Mouse (Mus musculus): Measurements from ENCODE around the gene Hhat. TPM values are rescaled to one million over a fixed set of nuclear protein-coding genes. Genes with fewer than 3 reads are reported as not detected.

The Hhat gene
- total and polyA plus RNA-seq, 3 experiments, result 1.6 to 2.8 (median 2.1) TPM

DNA sequence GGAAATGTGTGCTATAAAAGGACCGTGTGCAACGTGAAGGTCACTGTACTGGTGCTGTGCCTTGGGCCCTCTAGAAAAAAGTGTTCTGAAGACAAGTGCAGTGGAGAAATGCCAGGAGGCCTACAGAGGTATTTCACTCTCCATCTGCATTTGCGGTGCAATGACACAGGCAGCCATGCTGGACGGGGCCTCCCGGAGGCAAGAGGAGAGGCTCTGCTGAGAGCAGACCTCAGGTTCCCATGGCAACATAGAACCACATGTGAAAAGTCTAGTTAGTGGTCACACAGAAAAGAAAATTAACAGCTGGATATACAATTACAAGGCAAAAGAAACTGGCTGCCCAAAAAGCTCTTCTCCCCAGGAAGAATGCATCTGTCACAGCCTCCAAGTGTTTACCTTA is 166.6 kb downstream of the Hhat start:
- H3K36me3 ChIP-seq (ENCODE audit: control insufficient read depth, insufficient read depth, low read length), result no peaks in the 10 kb centered on the region
- WGBS, result 76% methylated on average over 5 of the region's 5 CpGs
- TF ChIP-seq CTCF (IDR thresholded peaks at IDR 0.05), result no peak
- no peak for TF ChIP-seq POLR2A (IDR thresholded peaks at IDR 0.05; ENCODE audit: insufficient read depth, low read depth, low read length)
- TF ChIP-seq EP300 (IDR thresholded peaks at IDR 0.05; ENCODE audit: insufficient read depth, low read depth, low read length), result no peak
- H3K79me2 ChIP-seq (replicated peaks; ENCODE audit: control insufficient read depth, insufficient read depth, low read length), result no peaks in the 10 kb centered on the region
- no peak overlapping the region for H3K9ac ChIP-seq (ENCODE audit: low read depth, low read length)
- H3K4me1 ChIP-seq (ENCODE audit: control insufficient read depth, insufficient read depth, low read length), result no peaks in the 10 kb centered on the region
- H3K27ac ChIP-seq, result no peak overlapping the region
- H3K4me3 ChIP-seq, result no peak overlapping the region
- DNase-seq, result no peak
- intact Hi-C loops (cut with DNase I), result no loop called here
- no peaks in the 10 kb centered on the region for H3K27me3 ChIP-seq (ENCODE audit: control insufficient read depth, insufficient read depth, low read length)

DNA sequence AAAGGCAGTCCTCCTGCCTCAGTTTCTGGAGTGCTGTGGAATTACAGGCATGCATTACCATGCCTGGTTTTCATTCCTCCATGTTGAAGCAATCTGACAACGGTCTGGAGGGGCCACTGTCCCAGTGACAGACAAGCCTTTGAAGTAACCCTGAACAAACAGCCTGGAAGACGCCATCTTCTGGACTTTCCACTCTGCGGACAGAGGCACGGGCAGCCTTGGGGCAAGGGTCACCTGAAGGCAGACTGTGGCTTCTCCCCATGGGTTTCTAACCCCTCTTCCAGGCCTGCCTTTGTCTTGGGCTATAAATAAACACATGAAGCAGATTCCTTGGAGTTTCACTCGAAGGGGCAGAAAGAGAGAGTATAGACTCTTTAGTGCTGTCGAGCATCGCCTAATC is 167.5 kb downstream of the Hhat start:
- TF ChIP-seq EP300 (IDR thresholded peaks at IDR 0.05; ENCODE audit: insufficient read depth, low read depth, low read length) (no peak), POLR2A (IDR thresholded peaks at IDR 0.05; ENCODE audit: insufficient read depth, low read depth, low read length) (no peak), CTCF (IDR thresholded peaks at IDR 0.05) (no peak)
- H3K27me3 ChIP-seq (ENCODE audit: control insufficient read depth, insufficient read depth, low read length), result no peaks in the 10 kb centered on the region
- WGBS, result 64% methylated on average over 7 of the region's 7 CpGs
- H3K79me2 ChIP-seq (replicated peaks; ENCODE audit: control insufficient read depth, insufficient read depth, low read length), result no peaks in the 10 kb centered on the region
- no peak overlapping the region for H3K4me3 ChIP-seq
- H3K4me1 ChIP-seq (ENCODE audit: control insufficient read depth, insufficient read depth, low read length), result no peaks in the 10 kb centered on the region
- no peaks in the 10 kb centered on the region for H3K36me3 ChIP-seq (ENCODE audit: control insufficient read depth, insufficient read depth, low read length)
- no peak overlapping the region for H3K27ac ChIP-seq
- H3K9ac ChIP-seq (ENCODE audit: low read depth, low read length), result no peak overlapping the region
- DNase-seq, result no peak
- intact Hi-C loops (cut with DNase I), result no loop called here

DNA sequence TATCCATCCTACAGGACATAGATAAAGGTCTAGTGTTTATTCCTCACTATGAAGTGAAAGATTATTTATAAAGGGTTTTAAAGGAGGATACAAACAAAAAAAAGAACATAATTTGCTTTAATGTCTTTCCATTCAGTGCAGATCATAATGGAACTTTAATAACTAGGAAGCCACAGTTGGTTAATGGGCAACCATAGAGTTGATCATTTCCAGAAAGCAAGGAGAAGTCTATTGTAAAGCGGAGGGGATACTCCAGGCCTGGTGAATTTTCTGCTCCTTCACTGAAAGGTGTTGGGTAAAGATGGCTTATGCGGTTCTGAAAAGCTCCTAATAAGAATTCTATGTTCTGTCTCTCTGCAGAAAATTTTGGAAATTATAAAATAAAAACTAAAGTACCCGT is 169.8 kb downstream of the Hhat start:
- H3K79me2 ChIP-seq (replicated peaks; ENCODE audit: control insufficient read depth, insufficient read depth, low read length), result no peaks in the 10 kb centered on the region
- no peak overlapping the region for H3K9ac ChIP-seq (ENCODE audit: low read depth, low read length)
- DNase-seq, result no peak
- TF ChIP-seq CTCF (IDR thresholded peaks at IDR 0.05) (no peak), POLR2A (IDR thresholded peaks at IDR 0.05; ENCODE audit: insufficient read depth, low read depth, low read length) (no peak), EP300 (IDR thresholded peaks at IDR 0.05; ENCODE audit: insufficient read depth, low read depth, low read length) (no peak)
- H3K27ac ChIP-seq, result no peak overlapping the region
- intact Hi-C loops (cut with DNase I), result no loop called here
- H3K27me3 ChIP-seq (ENCODE audit: control insufficient read depth, insufficient read depth, low read length), result no peaks in the 10 kb centered on the region
- H3K4me1 ChIP-seq (ENCODE audit: control insufficient read depth, insufficient read depth, low read length), result no peaks in the 10 kb centered on the region; the same call in 1 of the 2 replicates
- 97% methylated on average over 3 of the region's 3 CpGs for WGBS
- H3K4me3 ChIP-seq, result no peak overlapping the region
- no peaks in the 10 kb centered on the region for H3K36me3 ChIP-seq (ENCODE audit: control insufficient read depth, insufficient read depth, low read length)

DNA sequence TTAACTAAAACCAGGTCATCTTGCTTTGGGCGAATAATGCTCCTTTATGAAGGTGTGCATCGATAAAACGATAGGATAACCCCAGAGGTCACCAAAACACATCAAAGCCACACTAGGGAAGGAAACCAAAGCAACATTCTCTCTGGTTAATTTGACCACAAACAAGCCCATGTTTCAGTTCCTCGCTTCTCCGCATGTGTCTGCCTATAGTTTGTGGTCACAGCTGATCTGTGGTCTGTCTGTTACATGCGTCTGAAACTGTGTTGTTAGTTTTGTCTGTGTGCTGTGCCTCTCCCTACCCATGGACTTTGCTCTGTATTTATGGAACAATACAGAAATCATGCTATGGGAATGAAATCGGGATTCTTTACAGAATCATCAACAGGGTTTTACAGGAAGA is 171.3 kb downstream of the Hhat start:
- DNase-seq, result no peak
- TF ChIP-seq POLR2A (IDR thresholded peaks at IDR 0.05; ENCODE audit: insufficient read depth, low read depth, low read length) (no peak), EP300 (IDR thresholded peaks at IDR 0.05; ENCODE audit: insufficient read depth, low read depth, low read length) (no peak), CTCF (IDR thresholded peaks at IDR 0.05) (no peak)
- intact Hi-C loops (cut with DNase I), result loop anchor here (1.0 to 5.0 kb wide), 2 partner anchors 113 to 405 kb away; no protein-coding TSS in a partner anchor

DNA sequence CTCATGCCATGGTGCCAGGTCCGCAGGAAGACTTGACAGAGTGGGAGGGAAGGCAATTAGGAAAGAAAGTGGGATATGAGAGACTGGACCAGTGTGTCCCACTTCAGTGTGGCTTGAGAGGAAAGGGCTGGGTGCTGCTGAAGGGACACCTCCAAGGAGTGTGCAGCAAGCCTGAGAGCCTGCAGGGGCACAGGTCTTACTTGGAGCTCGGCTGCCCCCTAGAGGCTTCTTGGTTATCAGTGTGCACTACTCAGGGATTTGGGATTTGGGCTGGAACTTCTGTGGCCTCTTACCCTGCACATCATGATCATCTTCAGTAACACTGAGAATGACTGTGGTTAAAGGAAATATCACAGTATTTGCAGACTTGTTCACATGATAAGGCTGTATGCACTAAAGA is 172.6 kb downstream of the Hhat start:
- no peaks in the 10 kb centered on the region for H3K36me3 ChIP-seq (ENCODE audit: control insufficient read depth, insufficient read depth, low read length)
- 45% methylated on average over 2 of the region's 2 CpGs for WGBS
- TF ChIP-seq CTCF (IDR thresholded peaks at IDR 0.05) (peak; percentile 86), POLR2A (IDR thresholded peaks at IDR 0.05; ENCODE audit: insufficient read depth, low read depth, low read length) (no peak), EP300 (IDR thresholded peaks at IDR 0.05; ENCODE audit: insufficient read depth, low read depth, low read length) (0 out of 2 replicates have a peak, but pooled peaks have one; percentile 57)

More for the DNA sequence above, 171.3 kb downstream of the Hhat start:
- Histone ChIP-seq H3K27me3 (ENCODE audit: control insufficient read depth, insufficient read depth, low read length) (no peaks in the 10 kb centered on the region), H3K27ac (no peak overlapping the region), H3K9ac (ENCODE audit: low read depth, low read length) (no peak overlapping the region), H3K79me2 (replicated peaks; ENCODE audit: control insufficient read depth, insufficient read depth, low read length) (no peaks in the 10 kb centered on the region), H3K4me3 (no peak overlapping the region), H3K4me1 (ENCODE audit: control insufficient read depth, insufficient read depth, low read length) (no peaks in the 10 kb centered on the region; the same call in 1 of the 2 replicates), H3K36me3 (ENCODE audit: control insufficient read depth, insufficient read depth, low read length) (no peaks in the 10 kb centered on the region)
- WGBS, result 84% methylated on average over 7 of the region's 7 CpGs

DNA sequence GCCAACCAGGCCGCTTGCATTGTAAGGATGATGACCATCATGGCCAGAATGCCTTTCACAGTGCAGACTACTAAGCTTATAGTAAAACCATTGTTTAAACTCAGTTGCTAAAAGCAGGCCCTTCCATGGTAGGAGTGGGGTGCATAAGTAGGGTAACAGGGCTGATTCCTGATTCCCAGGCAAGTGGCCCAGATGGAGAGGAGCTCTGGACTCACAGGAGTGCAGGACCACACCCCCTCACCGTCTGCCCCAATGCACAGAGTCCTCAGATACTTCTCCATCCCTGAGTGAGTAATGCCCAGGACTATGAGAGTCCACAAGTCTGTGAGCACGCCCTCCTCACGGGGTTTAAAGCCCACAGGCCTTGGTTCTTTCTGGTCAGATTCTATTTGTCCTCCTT is 175.6 kb downstream of the Hhat start:
- Histone ChIP-seq H3K27me3 (ENCODE audit: control insufficient read depth, insufficient read depth, low read length) (no peaks in the 10 kb centered on the region), H3K36me3 (ENCODE audit: control insufficient read depth, insufficient read depth, low read length) (no peaks in the 10 kb centered on the region), H3K9ac (ENCODE audit: low read depth, low read length) (no peak overlapping the region), H3K27ac (no peak overlapping the region), H3K4me1 (ENCODE audit: control insufficient read depth, insufficient read depth, low read length) (no peaks in the 10 kb centered on the region; the same call in 1 of the 2 replicates), H3K4me3 (no peak overlapping the region), H3K79me2 (replicated peaks; ENCODE audit: control insufficient read depth, insufficient read depth, low read length) (no peaks in the 10 kb centered on the region)
- 69% methylated on average over 4 of the region's 4 CpGs for WGBS
- no peak for DNase-seq
- intact Hi-C loops (cut with DNase I), result loop anchor here (5.0 kb wide), 1 partner anchor 117 kb away; no protein-coding TSS in a partner anchor
- no peak for TF ChIP-seq POLR2A (IDR thresholded peaks at IDR 0.05; ENCODE audit: insufficient read depth, low read depth, low read length)
- TF ChIP-seq CTCF (IDR thresholded peaks at IDR 0.05), result no peak
- TF ChIP-seq EP300 (IDR thresholded peaks at IDR 0.05; ENCODE audit: insufficient read depth, low read depth, low read length), result no peak

More for the DNA sequence above, 172.6 kb downstream of the Hhat start:
- Histone ChIP-seq H3K4me1 (ENCODE audit: control insufficient read depth, insufficient read depth, low read length) (no peaks in the 10 kb centered on the region; the same call in 1 of the 2 replicates), H3K27me3 (ENCODE audit: control insufficient read depth, insufficient read depth, low read length) (no peaks in the 10 kb centered on the region), H3K4me3 (no peak overlapping the region), H3K9ac (ENCODE audit: low read depth, low read length) (no peak overlapping the region), H3K79me2 (replicated peaks; ENCODE audit: control insufficient read depth, insufficient read depth, low read length) (no peaks in the 10 kb centered on the region), H3K27ac (no peak overlapping the region)
- intact Hi-C loops (cut with DNase I), result loop anchor here (1.0 to 5.0 kb wide), 2 partner anchors 114 to 408 kb away; partner anchors contain the start of gene Kcnh1
- DNase-seq, result peak; percentile 57 to 76
